Mouse (Mus musculus) adrenal gland, adult 8-10 months (tissue): Measurements from ENCODE around the gene Ksr1. TPM values are rescaled to one million over a fixed set of nuclear protein-coding genes. Genes with fewer than 3 reads are reported as not detected.
"Not testable (repeated sequence)": the region's sequence is repeated elsewhere in the genome, so short reads cannot be mapped to it uniquely, and the experiment has no call there.

ENCODE experiments used
- DNase-seq: peaks from one replicate; pipeline ENCODE4 v3.0.0; 2022
- total RNA-seq, 4 experiments: library from RNA; stranded (reverse); gene quantifications; 2 replicates each; pipeline ENCODE4 v1.2.4; 2022

Ksr1 gene
- total RNA-seq, 4 experiments from 2014 or later, result 10.2 to 19.2 (median 14.3) TPM

DNA sequence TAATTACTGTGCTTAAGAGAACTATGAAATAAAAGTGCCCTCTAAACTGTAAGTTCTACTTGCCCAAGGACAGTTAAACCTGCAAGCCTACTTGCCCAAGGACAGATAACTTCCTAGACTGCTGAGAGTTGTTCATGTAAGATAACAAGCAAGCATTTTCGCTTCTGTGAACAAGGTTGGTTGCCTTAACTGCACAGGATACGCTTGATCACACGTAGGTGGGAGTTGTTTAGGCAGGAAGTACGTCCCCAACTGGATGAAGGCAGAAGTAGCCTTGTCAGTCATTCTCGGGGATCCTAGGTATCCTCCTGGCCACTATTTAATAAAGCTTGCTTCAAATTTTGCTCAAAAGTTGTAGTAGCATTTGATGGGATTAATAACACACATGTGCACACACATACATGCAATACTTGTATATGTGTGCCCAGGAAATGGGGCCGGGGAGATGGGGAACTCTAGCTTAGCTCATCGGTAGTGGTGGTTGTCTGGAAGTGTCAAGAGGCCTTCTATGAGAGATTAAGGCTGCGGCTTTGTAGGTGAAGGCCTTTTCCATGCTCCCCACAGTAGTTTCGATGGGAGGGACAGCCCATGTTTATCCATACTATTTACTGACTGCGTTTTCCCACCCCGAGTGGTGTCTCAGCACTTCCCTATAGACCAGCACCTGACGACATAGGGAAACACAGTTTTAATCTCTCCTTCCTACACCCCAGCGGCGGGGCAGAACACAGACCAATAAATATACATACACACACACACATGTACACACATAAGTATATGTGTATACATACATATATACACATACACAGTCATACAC is 140.4 kb downstream of the Ksr1 start:
- DNase-seq, result no peak

- no peak for DNase-seq
Measured at GRCm38 (mm10) chr11:79003769-79004638, 142.2 kb downstream of the Ksr1 start.

DNA sequence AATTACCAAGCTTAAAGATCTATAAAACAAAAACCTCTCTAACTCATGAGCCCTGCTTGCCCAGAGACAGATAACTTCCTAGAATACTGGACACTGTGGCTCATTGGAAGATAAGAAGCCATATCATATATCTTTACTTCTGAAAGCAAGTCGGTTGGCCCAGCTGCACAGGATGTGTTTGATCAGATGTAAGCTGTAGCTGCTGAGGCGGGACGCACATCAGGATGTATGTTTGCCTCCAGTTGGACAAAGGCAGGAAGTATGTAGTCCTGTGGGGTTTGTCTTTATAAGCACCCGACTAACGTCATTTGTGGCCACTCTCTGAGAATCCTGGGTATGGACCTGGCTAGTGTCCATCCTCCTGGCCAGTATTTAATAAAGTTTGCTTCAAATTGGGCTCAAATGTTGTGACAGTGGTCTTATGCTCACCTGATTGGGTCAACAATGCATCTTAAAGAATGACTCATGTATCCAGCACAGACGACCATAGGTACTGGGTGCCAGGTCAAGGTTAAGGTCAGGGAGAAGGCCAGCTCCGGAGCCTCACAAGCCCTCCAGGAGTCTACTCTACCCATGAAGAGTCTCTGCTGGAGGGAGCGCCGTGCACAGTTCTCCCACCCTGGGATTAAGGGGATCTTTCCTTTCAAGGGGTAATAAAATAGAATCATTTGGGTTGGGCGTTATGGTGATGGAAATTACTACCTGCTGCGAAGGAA is 143.0 kb downstream of the Ksr1 start:
- DNase-seq, result no peak

DNA sequence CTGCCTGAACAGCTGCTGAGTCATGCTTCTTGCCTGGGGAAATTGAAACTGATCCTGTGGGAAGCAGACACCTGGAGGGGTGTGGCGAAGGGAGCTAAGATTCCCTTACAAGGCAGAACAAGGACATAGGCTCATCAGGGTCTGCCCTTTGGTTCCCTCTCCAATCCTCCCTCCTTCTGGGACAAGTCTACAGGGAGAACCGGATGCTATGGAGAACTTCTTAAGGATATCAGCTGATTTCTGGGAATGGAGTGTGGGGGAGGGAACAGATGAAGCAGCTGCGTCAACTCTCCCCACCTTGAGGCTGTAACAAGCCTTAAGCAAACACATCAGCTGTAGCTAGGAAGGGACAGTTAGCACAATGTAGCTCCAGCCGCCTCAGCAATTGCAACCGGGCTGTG is 143.7 kb downstream of the Ksr1 start:
- DNase-seq, result no peak

DNA sequence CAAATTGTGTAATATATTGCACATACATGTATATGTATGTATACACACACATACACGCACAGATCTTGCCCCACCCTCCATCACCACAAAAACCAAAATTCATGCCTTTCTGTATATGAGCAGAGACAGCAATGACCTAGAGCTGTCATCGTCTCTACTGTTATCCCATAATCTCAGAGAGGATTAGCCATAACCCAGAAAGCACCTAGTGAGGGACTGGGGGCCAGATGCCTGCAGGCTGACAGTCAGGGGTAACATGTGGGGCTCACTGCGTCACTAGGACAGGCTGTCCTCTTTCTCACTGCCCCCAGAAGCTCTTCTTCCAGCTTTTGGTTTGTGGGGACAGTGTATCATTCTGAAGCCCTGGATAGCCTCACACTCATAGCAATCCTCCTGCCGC is 144.3 kb downstream of the Ksr1 start:
- DNase-seq, result no peak

DNA sequence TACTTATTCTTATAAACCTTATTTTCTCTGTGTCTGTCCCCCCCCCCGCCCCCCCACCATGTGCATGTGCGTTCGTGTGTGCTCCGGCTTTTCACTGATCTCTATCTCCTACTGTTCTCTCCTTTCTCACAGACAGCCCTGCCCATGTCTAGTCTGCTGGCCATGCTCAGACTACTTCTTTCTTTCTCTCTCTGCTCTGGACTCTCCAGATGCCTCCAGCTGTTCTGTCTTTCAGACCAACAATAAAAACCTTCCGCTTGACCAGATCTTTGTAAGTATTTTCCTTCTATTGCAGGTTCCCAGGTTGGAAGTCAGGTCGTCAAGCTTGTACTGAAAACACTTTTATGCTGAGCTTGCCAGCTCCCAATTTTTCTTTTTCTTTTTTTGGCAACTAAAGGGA is 147.1 kb downstream of the Ksr1 start:
- DNase-seq, result no peak

- DNase-seq, result not testable (repeated sequence)
Measured at GRCm38 (mm10) chr11:78990875-78991543, 155.2 kb downstream of the Ksr1 start.

DNA sequence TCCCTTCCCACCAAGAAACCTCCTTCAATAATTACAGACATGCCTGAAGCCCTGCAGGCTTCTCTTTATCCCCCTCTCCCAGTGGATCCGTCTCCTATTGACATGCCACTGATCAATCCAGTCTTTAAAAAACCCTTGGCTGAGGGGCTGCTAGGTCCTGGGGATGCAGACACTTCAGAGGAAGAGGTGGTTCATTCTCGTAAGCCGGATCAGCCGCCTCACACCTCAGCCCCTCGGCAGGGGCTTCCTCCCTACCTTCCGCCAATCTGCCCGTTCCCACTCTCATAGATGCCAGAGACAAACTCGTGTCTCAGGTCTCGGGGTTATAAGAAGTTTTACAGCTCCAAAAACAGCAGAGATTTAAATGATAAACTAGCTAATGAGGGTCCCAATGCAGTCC is 156.1 kb downstream of the Ksr1 start:
- DNase-seq, result no peak

GRCm38 (mm10) chr11:78989206-78989605 is 157.0 kb downstream of the Ksr1 start:
- DNase-seq, result not testable (repeated sequence)

GRCm38 (mm10) chr11:78986311-78987002 is 159.8 kb downstream of the Ksr1 start:
- DNase-seq, result no peak

DNA sequence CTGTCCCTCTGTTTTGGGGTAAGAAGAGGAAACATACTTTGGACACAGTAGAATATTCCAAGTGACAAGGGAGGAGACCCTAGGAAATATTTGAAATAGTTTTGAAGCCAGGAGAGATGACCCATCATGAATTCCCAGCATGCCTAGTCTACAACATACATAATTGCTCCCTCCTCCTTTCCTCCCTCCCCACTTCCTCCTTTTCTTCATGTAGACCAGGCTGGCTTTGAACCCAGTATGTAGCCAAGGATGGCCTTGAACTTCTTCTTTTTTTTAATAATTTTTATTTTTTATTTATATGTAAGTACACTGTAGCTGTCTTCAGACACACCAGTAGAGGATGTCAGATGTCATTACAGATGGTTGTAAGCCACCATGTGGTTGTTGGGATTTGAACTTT is 160.7 kb downstream of the Ksr1 start:
- DNase-seq, result no peak

DNA sequence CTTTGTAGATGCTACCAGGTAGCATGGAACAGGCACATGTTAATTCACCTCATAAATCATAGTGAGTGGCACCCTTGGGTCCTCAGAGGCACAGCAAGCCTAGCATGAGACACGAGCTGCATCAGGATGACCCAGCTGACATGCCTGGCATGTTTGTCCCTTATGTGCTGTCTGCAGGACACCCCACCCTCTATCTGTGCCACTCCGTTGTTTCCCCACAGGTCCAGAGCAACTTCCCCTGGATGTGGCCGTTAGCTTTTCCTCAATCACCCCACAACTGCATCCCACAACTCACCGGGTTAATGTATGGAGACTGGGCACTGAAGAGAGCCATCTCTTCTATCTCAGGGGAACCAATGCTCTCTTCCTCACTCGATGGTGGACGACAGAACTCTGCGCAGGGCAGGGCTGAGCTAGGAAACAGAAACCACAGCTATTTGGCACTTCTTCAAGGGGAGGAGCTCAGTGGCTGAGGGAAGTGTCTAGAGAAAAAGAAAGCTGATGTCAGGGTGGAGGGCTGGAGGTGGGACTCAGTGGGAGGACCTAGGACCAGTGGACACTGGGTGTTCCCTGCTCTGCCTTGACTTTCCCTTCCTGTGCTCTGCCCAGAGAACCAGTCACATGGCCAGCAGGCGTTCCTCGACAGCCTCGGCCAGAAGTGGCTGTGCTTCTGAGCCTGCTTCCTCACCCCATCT is 161.6 kb downstream of the Ksr1 start, which contains the start of gene Lgals9:
Gene Lgals9, minus strand, starts transcription at position 464 of the 695 bp plus-strand sequence.
- DNase-seq, result peak; percentile 64

GRCm38 (mm10) chr11:78983539-78983938 is 162.7 kb downstream of the Ksr1 start:
- no peak for DNase-seq

GRCm38 (mm10) chr11:78982513-78983291 is 163.5 kb downstream of the Ksr1 start:
- no peak for DNase-seq

DNA sequence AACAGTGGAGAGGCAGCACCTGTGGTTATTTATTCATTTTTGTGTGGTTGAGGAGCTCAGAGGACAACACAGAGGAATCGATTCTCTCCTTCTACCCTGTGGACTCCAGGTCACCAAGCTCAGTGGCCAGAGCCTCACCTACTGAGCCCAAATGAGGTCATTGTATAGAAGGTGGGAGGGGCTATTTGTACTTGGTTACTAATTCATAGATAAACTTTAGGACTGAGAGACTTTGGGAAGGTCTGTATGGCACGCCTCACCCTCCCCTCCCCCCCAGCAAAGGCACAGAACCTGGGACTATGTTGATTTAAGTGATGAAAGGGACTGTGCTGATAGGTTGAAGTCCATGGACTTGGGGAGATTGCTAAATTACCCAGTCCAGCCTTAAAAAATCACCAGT is 164.2 kb downstream of the Ksr1 start:
- no peak for DNase-seq

GRCm38 (mm10) chr11:78980083-78980634 is 166.0 kb downstream of the Ksr1 start:
- DNase-seq, result no peak

DNA sequence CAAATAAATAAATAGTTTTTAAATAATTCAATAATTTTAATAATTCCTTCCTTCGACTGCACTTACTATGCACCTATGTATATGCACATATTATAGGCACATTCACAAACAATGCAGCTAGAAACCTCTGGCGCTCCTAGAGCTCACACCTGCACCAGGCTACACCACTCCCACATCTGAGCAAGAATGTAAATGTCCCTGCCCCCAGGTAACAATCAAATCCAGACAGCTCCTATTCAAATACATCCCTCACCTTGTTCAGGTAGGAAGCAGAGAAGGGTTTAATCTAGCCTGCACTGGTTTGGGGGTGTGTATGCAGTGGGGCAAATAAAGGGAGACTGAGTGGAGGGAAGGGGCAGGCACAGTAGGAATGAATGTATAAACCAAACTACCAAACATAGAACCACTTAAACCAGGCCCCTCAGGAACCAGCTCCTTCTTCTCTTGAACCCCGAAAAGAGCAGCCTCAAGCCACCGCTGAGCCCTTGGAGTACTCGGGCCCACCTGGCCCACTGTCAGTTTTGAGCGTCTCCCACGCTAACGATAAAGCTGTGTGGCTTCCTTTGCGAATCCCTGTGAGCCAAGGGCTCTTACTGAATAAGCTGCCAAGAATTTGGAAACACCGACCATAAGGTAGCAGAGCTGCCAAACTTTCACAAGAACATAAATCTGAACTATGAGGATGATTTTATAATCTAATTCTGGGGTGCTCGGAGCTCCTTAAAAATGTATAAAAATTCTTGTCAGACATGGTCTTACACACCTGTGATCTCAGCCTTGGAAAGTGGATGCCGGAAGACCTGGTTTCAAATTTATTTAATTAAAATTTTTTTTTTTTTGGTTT is 167.8 kb downstream of the Ksr1 start:
- no peak for DNase-seq

- DNase-seq, result no peak
Measured at GRCm38 (mm10) chr11:78976731-78977510, 169.3 kb downstream of the Ksr1 start.
